Mouse (Mus musculus) E14TG2a.4 (cell line): ENCODE results near the gene Map4.

Experiments used
- CTCF ChIP-seq: conservative IDR thresholded peaks from 2 replicates; pipeline ENCODE4 v1.5.1; 2014; ENCODE audit warnings: low read length
- NANOG ChIP-seq: IDR thresholded peaks from 2 replicates; pipeline ENCODE4 v1.6.1; 2014; ENCODE audit warnings: borderline replicate concordance, low read length, mixed read lengths
- POU5F1 ChIP-seq: IDR thresholded peaks from 2 replicates; pipeline ENCODE4 v1.6.1; 2014; ENCODE audit warnings: low read length, borderline replicate concordance

- TF ChIP-seq CTCF (no peak), POU5F1 (no peak), NANOG (no peak)
These were observed 123.5 kb downstream of the Map4 start for GRCm38 (mm10) chr9:110054781-110055180.
